ENCODE assay signal across 29 mouse cellular contexts in genomic region chr17:84999636-85000035, GRCm38 (mm10). TPM values are rescaled to one million over a fixed set of nuclear protein-coding genes. Genes with fewer than 3 reads are reported as not detected.
DNase-seq lines count a peak whose midpoint lies in the region; ATAC-seq and TF ChIP-seq lines count a peak whose summit lies in the region.
"Had no signal": no experiment of that assay in that cellular context is flagged by ENCODE, and none has a peak within 500 bp of the region (broad histone marks: within the 10 kb centered on the region; RNA-seq: fewer than 3 reads in every experiment).

No protein-coding gene starts in this region.

- H3K36me3 ChIP-seq in heart, postnatal 0 days (replicated peaks; ENCODE audit: control insufficient read depth, insufficient read depth, low read length) = peaks cover 21% of the 10 kb centered on the region; the same call in 1 of the 2 replicates
- H3K36me3 ChIP-seq in liver, postnatal 0 days (replicated peaks; ENCODE audit: insufficient read depth, low read length) = peaks cover 18% of the 10 kb centered on the region
- peaks cover 73% of the 10 kb centered on the region for H3K36me3 ChIP-seq in liver, embryonic 12.5 days

- no peaks in the 10 kb centered on the region for H3K27me3 ChIP-seq in heart, postnatal 0 days (ENCODE audit: control insufficient read depth, insufficient read depth, low read length)
- H3K27me3 ChIP-seq in liver, postnatal 0 days (ENCODE audit: insufficient read depth, low read length) = no peaks in the 10 kb centered on the region
- H3K27me3 ChIP-seq in liver, embryonic 12.5 days (replicated peaks) = no peaks in the 10 kb centered on the region
- H3K27me3 ChIP-seq: embryonic facial prominence, embryonic 13.5 days; forebrain, embryonic 12.5 days; kidney, embryonic 15.5 days; limb, embryonic 12.5 days; megakaryocyte, embryonic 14.5 days; midbrain, embryonic 13.5 days had no signal

- DNase-seq in gastrocnemius, adult 2 months = no peak
- no peak for DNase-seq in gastrocnemius, postnatal 10 days
- DNase-seq in heart, postnatal 0 days (ENCODE audit: low spot score) = peak; percentile 53
- no peak for DNase-seq in heart, adult 11 months
- no peak for DNase-seq in liver, postnatal 0 days
- no peak for DNase-seq in adrenal gland, postnatal 10 days
- no peak for DNase-seq in kidney, adult 18-20 months
- DNase-seq: adrenal gland, adult 2 months; cerebellum, adult 8-10 months; cerebellum, postnatal 36 days; embryo, embryonic 11 days; kidney, postnatal 36 days; lung, adult 2 months; lung, postnatal 14 days had no signal

- no peak overlapping the region for H3K9ac ChIP-seq in heart, postnatal 0 days (replicated peaks; ENCODE audit: low read depth, low read length)
- H3K9ac ChIP-seq in liver, postnatal 0 days (replicated peaks) = no peak overlapping the region
- no peak overlapping the region for H3K9ac ChIP-seq in liver, embryonic 12.5 days
- H3K9ac ChIP-seq: embryonic facial prominence, embryonic 13.5 days; forebrain, embryonic 12.5 days; kidney, embryonic 15.5 days; limb, embryonic 12.5 days; midbrain, embryonic 13.5 days had no signal

- no peaks in the 10 kb centered on the region for H3K4me1 ChIP-seq in heart, postnatal 0 days (ENCODE audit: control insufficient read depth, insufficient read depth)
- no peaks in the 10 kb centered on the region for H3K4me1 ChIP-seq in liver, postnatal 0 days (ENCODE audit: insufficient read depth)
- H3K4me1 ChIP-seq in liver, embryonic 12.5 days = no peaks in the 10 kb centered on the region
- H3K4me1 ChIP-seq: embryonic facial prominence, embryonic 13.5 days; hindbrain, embryonic 10.5 days had no signal

- intact Hi-C loops in gastrocnemius, adult 2 months (cut with DNase I) = loop anchor here (5.0 kb wide), 1 partner anchor 42 kb away; the partner anchor contains the start of gene Ppm1b

- no peak for TF ChIP-seq CTCF in gastrocnemius, adult 2 months (IDR thresholded peaks at IDR 0.05)
- TF ChIP-seq CTCF in heart, postnatal 0 days (IDR thresholded peaks at IDR 0.05; ENCODE audit: low read depth) = no peak
- TF ChIP-seq CTCF in liver, postnatal 0 days (IDR thresholded peaks at IDR 0.05; ENCODE audit: low read depth) = no peak

- ATAC-seq in heart, postnatal 0 days (ENCODE audit: insufficient read depth, low read depth) = no peak
- ATAC-seq in liver, postnatal 0 days = 0 out of 2 replicates have a peak, but pooled peaks have one; percentile 23
- no peak for ATAC-seq in liver, embryonic 12.5 days
- ATAC-seq: hindbrain, embryonic 16.5 days; intestine, postnatal 0 days; midbrain, embryonic 13.5 days had no signal

- 30% methylated on average over 10 of the region's 10 CpGs for WGBS in heart, postnatal 0 days
- WGBS in liver, postnatal 0 days (ENCODE audit: insufficient replicate concordance) = 67% methylated on average over 10 of the region's 10 CpGs
- 74% methylated on average over 10 of the region's 10 CpGs for WGBS in liver, embryonic 12.5 days (ENCODE audit: insufficient replicate concordance)

- H3K9me3 ChIP-seq in heart, postnatal 0 days (replicated peaks; ENCODE audit: control insufficient read depth, low read length) = no peaks in the 10 kb centered on the region
- no peaks in the 10 kb centered on the region for H3K9me3 ChIP-seq in liver, postnatal 0 days (ENCODE audit: low read length)
- no peaks in the 10 kb centered on the region for H3K9me3 ChIP-seq in liver, embryonic 12.5 days (replicated peaks)
- H3K9me3 ChIP-seq: embryonic facial prominence, embryonic 13.5 days; forebrain, embryonic 12.5 days; hindbrain, embryonic 10.5 days; kidney, embryonic 15.5 days; limb, embryonic 12.5 days; megakaryocyte, embryonic 14.5 days; midbrain, embryonic 13.5 days had no signal

- H3K27ac ChIP-seq in gastrocnemius, adult 2 months = peak overlapping the region; percentile 56; the same call in 1 of the 2 replicates
- 0 out of 2 replicates have a peak overlapping the region, but pooled peaks have one; percentile 43 for H3K27ac ChIP-seq in heart, postnatal 0 days (ENCODE audit: low read depth)
- no peak overlapping the region for H3K27ac ChIP-seq in liver, postnatal 0 days (ENCODE audit: low read depth)
- no peak overlapping the region for H3K27ac ChIP-seq in liver, embryonic 12.5 days
- H3K27ac ChIP-seq: embryonic facial prominence, embryonic 13.5 days; forebrain, embryonic 12.5 days; hindbrain, embryonic 10.5 days; kidney, embryonic 15.5 days; limb, embryonic 12.5 days; midbrain, embryonic 13.5 days had no signal

- H3K4me2 ChIP-seq in heart, postnatal 0 days (ENCODE audit: low read depth, low read length) = peak overlapping the region; percentile 18
- H3K4me2 ChIP-seq in liver, postnatal 0 days (ENCODE audit: low read depth, low read length) = no peak overlapping the region
- no peak overlapping the region for H3K4me2 ChIP-seq in liver, embryonic 12.5 days
- H3K4me2 ChIP-seq: embryonic facial prominence, embryonic 13.5 days; forebrain, embryonic 12.5 days; kidney, embryonic 15.5 days; limb, embryonic 12.5 days; liver, embryonic 11.5 days; midbrain, embryonic 13.5 days had no signal

- no peak overlapping the region for H3K4me3 ChIP-seq in gastrocnemius, adult 2 months
- no peak overlapping the region for H3K4me3 ChIP-seq in heart, postnatal 0 days (ENCODE audit: low read depth, low read length)
- no peak overlapping the region for H3K4me3 ChIP-seq in liver, postnatal 0 days (ENCODE audit: low read depth, low read length)
- H3K4me3 ChIP-seq in liver, embryonic 12.5 days = no peak overlapping the region
- H3K4me3 ChIP-seq: embryonic facial prominence, embryonic 13.5 days; erythroblast, embryonic 14.5 days; forebrain, embryonic 12.5 days; hindbrain, embryonic 10.5 days; kidney, embryonic 15.5 days; limb, embryonic 12.5 days; megakaryocyte, embryonic 14.5 days; midbrain, embryonic 13.5 days had no signal

- no peak for TF ChIP-seq EP300 in heart, postnatal 0 days (IDR thresholded peaks at IDR 0.05; ENCODE audit: low read depth)
- TF ChIP-seq EP300 in liver, postnatal 0 days (IDR thresholded peaks at IDR 0.05; ENCODE audit: low read depth) = no peak

RNA-seq across cellular contexts. Expression of gene Slc3a1, which starts 28.5 kb away (rescaled TPM):
- total RNA-seq in gastrocnemius, adult 2 months (2021) = not detected
- total RNA-seq in gastrocnemius, postnatal 10 days (2021) = under 1 TPM; 0.14 to 0.18 TPM
- 1.3 TPM in 1 of 2 replicates, not detected in the other for total RNA-seq in heart, postnatal 0 days (2014; rRNA removed; ENCODE audit: low replicate concordance)
- polyA plus RNA-seq in heart, postnatal 0 days (2015; fragmentation: Nextera tagmentation; extraction: Ambion mirVana) = not detected in 2 replicates
- polyA plus RNA-seq in liver, postnatal 0 days (2015; fragmentation: Nextera tagmentation; extraction: Ambion mirVana) = 7.8 and 8.9 TPM in 2 replicates
- polyA plus RNA-seq in liver, embryonic 12.5 days (2016; fragmentation: Nextera tagmentation; extraction: Ambion mirVana) = 0.32 and 0.41 TPM in 2 replicates
- under 1 TPM; 0.36 to 0.63 TPM for total RNA-seq in adrenal gland, postnatal 10 days (2021)
- total RNA-seq: gastrocnemius, adult 8-10 months; monocyte, adult 5-6 weeks had no signal
- polyA plus RNA-seq: erythroblast, embryonic 14.5 days; G1E had no signal

RNA-seq across cellular contexts. Expression of gene Ppm1b, which starts 43.1 kb away (rescaled TPM):
- total RNA-seq in gastrocnemius, adult 2 months (2021) = 100 to 1,000 TPM; 165 to 223 TPM
- 100 to 1,000 TPM; 139 to 151 TPM for total RNA-seq in gastrocnemius, postnatal 10 days (2021)
- total RNA-seq in heart, postnatal 0 days (2014; rRNA removed; ENCODE audit: low replicate concordance) = 44.6 and 64.3 TPM in 2 replicates
- polyA plus RNA-seq in heart, postnatal 0 days (2015; fragmentation: Nextera tagmentation; extraction: Ambion mirVana) = 46.7 and 49.2 TPM in 2 replicates
- 41.6 and 46.3 TPM in 2 replicates for polyA plus RNA-seq in liver, postnatal 0 days (2015; fragmentation: Nextera tagmentation; extraction: Ambion mirVana)
- 71.7 and 75.2 TPM in 2 replicates for polyA plus RNA-seq in liver, embryonic 12.5 days (2016; fragmentation: Nextera tagmentation; extraction: Ambion mirVana)
- total RNA-seq in adrenal gland, postnatal 10 days (2021) = 100 to 1,000 TPM; 107 to 112 TPM

Comparison
In these comparisons a context has a peak if more than half of its experiments do, and no peak if none do; other contexts are left out.
1. H3K27ac ChIP-seq: peak in gastrocnemius, adult 2 months (single experiment) and heart, postnatal 0 days (single experiment); none in liver, postnatal 0 days (single experiment) and liver, embryonic 12.5 days (single experiment).